Mouse (Mus musculus): ENCODE results near the gene Stoml2. TPM values are rescaled to one million over a fixed set of nuclear protein-coding genes. Genes with fewer than 3 reads are reported as not detected.
"Not testable (repeated sequence)": the region's sequence is repeated elsewhere in the genome, so short reads cannot be mapped to it uniquely, and the experiment has no call there.

Stoml2 gene
- polyA plus RNA-seq, 1 experiment from 2014 or later = 263 TPM

DNA sequence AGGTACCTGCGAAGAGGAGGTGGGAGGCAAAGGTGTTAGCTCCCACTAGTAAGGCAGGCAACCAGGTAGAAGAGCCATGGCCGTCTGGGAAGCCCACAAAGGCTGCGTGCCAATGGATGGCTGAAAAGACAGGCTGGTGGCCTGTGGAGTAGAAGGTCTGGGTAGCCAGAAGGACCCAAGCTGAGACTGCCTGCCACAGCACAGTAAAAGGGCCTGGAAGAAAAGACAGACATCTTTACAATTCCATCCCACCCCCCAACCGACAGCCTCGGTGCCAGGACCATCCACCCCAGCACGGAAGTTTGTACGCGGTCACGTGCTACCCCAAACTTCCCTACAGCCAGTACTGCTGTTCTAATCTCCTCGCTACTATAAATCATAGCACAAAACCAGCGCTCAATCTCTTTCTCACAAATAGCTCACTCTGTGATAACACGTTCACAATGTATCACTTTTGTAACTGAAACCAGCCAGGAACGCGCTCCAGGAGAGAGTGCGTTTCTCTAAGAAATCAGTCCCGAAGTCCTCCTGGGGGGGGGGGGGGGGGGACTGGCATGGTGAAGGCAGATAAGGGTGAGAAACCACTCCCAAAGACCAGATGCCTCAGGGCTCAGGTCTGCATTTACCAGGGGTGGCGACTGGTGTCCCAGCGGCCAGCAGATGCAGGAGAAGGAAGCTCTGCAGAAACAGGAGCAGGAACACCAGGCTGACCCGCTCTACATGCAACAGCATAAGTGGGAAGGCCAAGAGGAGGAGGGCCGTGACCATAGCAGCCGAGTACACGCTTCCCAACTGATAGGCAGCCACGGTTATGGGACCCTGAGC, 11.7 kb downstream of the Stoml2 start:
- Histone ChIP-seq H3K36me3 (peaks cover 53% of the 10 kb centered on the region), H3K9me3 (no peaks in the 10 kb centered on the region), H3K27me3 (no peaks in the 10 kb centered on the region), H3K4me1 (peaks cover 12% of the 10 kb centered on the region), H3K4me2 (replicated peaks) (no peak overlapping the region), H3K9ac (replicated peaks) (no peak overlapping the region), H3K4me3 (no peak overlapping the region), H3K27ac (replicated peaks) (no peak overlapping the region)
- no peak for ATAC-seq (replicated peaks)
- 93% methylated on average over 23 of the region's 23 CpGs for WGBS

DNA sequence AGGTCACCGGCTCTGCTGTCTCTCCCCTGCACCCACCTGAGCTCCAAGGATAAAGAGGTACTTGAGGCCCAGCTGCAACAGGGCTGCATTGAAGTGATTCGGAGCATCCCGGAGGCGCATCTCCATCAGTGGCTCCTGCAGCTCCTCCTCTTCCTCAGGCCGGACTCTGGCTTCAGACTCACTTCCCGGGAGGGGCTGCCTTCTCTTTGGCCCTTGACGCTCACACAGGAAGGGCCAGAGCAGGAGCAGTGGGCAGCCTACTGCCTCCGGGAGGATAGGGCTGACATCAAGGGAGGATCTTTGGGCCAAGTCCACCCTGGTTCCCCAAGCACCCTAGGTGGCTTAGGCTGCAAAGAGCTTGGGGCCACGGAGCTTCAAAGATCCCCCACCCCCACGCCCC, 12.3 kb downstream of the Stoml2 start:
- Histone ChIP-seq H3K9ac (replicated peaks) (no peak overlapping the region), H3K36me3 (peaks cover 53% of the 10 kb centered on the region), H3K4me1 (peaks cover 5% of the 10 kb centered on the region), H3K27me3 (no peaks in the 10 kb centered on the region), H3K4me2 (replicated peaks) (no peak overlapping the region), H3K27ac (replicated peaks) (no peak overlapping the region), H3K4me3 (no peak overlapping the region), H3K9me3 (no peaks in the 10 kb centered on the region)
- ATAC-seq (replicated peaks) = no peak
- 92% methylated on average over 9 of the region's 10 CpGs for WGBS

- no peak overlapping the region for H3K9ac ChIP-seq (replicated peaks)
- H3K36me3 ChIP-seq = peaks cover 53% of the 10 kb centered on the region
- no peak overlapping the region for H3K27ac ChIP-seq (replicated peaks)
- no peaks in the 10 kb centered on the region for H3K27me3 ChIP-seq
- H3K4me2 ChIP-seq (replicated peaks) = no peak overlapping the region
- no peaks in the 10 kb centered on the region for H3K4me1 ChIP-seq
- no peak for ATAC-seq (replicated peaks)
- no peaks in the 10 kb centered on the region for H3K9me3 ChIP-seq
- WGBS = 93% methylated on average over 4 of the region's 4 CpGs
- no peak overlapping the region for H3K4me3 ChIP-seq
Measured at GRCm38 (mm10) chr4:43018156-43018555, 13.4 kb downstream of the Stoml2 start.

DNA sequence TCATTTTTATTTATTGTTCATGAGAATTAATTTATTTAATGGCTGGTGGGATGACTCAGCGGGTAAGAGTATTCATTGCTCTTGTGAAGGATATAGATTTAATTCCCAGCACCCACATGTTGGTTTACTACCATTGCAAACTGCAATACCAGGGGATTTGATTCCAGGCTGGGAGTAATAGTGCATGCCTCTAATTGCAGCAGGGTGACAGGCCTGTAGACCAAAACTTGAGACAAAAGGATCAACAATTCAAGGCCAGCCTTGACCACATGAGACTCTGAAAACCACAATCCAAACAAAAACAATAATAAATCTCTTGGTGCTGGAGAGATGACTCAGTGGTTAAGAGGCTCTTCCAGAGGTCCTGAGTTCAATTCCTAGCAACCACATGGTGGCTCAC, 19.4 kb downstream of the Stoml2 start:
- no peak overlapping the region for H3K4me2 ChIP-seq (replicated peaks)
- no peaks in the 10 kb centered on the region for H3K27me3 ChIP-seq
- H3K27ac ChIP-seq (replicated peaks) = no peak overlapping the region
- no peak overlapping the region for H3K4me3 ChIP-seq
- WGBS = 100% methylated on average over 1 of the region's 1 CpGs
- H3K36me3 ChIP-seq = peaks cover 4% of the 10 kb centered on the region; the same call in 1 of the 2 replicates
- no peak overlapping the region for H3K9ac ChIP-seq (replicated peaks)
- peaks cover 15% of the 10 kb centered on the region for H3K4me1 ChIP-seq
- ATAC-seq (replicated peaks) = no peak
- H3K9me3 ChIP-seq = no peaks in the 10 kb centered on the region

GRCm38 (mm10) chr4:43010161-43011038, 21.1 kb downstream of the Stoml2 start, which contains the start of gene Fancg:
TSS of gene Fancg (minus strand) at chr4:43010506.
- Histone ChIP-seq H3K27ac (replicated peaks) (peak within 1 kb of the TSS; percentile 65), H3K4me1 (peaks cover 15% of the 10 kb centered on the region), H3K27me3 (no peaks in the 10 kb centered on the region), H3K4me3 (peak within 1 kb of the TSS; percentile 70), H3K9ac (replicated peaks) (peak within 1 kb of the TSS; percentile 61), H3K36me3 (no peaks in the 10 kb centered on the region), H3K9me3 (no peaks in the 10 kb centered on the region), H3K4me2 (replicated peaks) (peak within 1 kb of the TSS; percentile 80)
- peak; percentile 95 for ATAC-seq (replicated peaks)
- 1% methylated on average over 37 of the region's 37 CpGs for WGBS

GRCm38 (mm10) chr4:43005765-43006164, 25.7 kb downstream of the Stoml2 start:
- Histone ChIP-seq H3K36me3 (no peaks in the 10 kb centered on the region), H3K9me3 (no peaks in the 10 kb centered on the region), H3K4me1 (peaks cover 16% of the 10 kb centered on the region), H3K4me3 (no peak overlapping the region), H3K27ac (replicated peaks) (no peak overlapping the region), H3K27me3 (no peaks in the 10 kb centered on the region), H3K4me2 (replicated peaks) (no peak overlapping the region), H3K9ac (replicated peaks) (no peak overlapping the region)
- ATAC-seq (replicated peaks) = no peak
- 54% methylated on average over 2 of the region's 2 CpGs for WGBS

- WGBS = 94% methylated on average over 3 of the region's 3 CpGs
- no peak overlapping the region for H3K4me3 ChIP-seq
- no peak overlapping the region for H3K4me2 ChIP-seq (replicated peaks)
- H3K9ac ChIP-seq (replicated peaks) = no peak overlapping the region
- H3K36me3 ChIP-seq = no peaks in the 10 kb centered on the region
- no peaks in the 10 kb centered on the region for H3K9me3 ChIP-seq
- ATAC-seq (replicated peaks) = no peak
- peaks cover 16% of the 10 kb centered on the region for H3K4me1 ChIP-seq
- H3K27ac ChIP-seq (replicated peaks) = no peak overlapping the region
- no peaks in the 10 kb centered on the region for H3K27me3 ChIP-seq
Measured at GRCm38 (mm10) chr4:43004951-43005350, 26.6 kb downstream of the Stoml2 start.

GRCm38 (mm10) chr4:43002756-43003439, 28.6 kb downstream of the Stoml2 start:
- no peaks in the 10 kb centered on the region for H3K27me3 ChIP-seq
- H3K9me3 ChIP-seq = no peaks in the 10 kb centered on the region
- 76% methylated on average over 12 of the region's 12 CpGs for WGBS
- no peak for ATAC-seq (replicated peaks)
- H3K4me3 ChIP-seq = no peak overlapping the region
- H3K4me2 ChIP-seq (replicated peaks) = no peak overlapping the region
- no peaks in the 10 kb centered on the region for H3K36me3 ChIP-seq
- peaks cover 18% of the 10 kb centered on the region for H3K4me1 ChIP-seq
- no peak overlapping the region for H3K9ac ChIP-seq (replicated peaks)
- no peak overlapping the region for H3K27ac ChIP-seq (replicated peaks)

GRCm38 (mm10) chr4:43001272-43001671, 30.2 kb downstream of the Stoml2 start:
- ATAC-seq (replicated peaks) = no peak

DNA sequence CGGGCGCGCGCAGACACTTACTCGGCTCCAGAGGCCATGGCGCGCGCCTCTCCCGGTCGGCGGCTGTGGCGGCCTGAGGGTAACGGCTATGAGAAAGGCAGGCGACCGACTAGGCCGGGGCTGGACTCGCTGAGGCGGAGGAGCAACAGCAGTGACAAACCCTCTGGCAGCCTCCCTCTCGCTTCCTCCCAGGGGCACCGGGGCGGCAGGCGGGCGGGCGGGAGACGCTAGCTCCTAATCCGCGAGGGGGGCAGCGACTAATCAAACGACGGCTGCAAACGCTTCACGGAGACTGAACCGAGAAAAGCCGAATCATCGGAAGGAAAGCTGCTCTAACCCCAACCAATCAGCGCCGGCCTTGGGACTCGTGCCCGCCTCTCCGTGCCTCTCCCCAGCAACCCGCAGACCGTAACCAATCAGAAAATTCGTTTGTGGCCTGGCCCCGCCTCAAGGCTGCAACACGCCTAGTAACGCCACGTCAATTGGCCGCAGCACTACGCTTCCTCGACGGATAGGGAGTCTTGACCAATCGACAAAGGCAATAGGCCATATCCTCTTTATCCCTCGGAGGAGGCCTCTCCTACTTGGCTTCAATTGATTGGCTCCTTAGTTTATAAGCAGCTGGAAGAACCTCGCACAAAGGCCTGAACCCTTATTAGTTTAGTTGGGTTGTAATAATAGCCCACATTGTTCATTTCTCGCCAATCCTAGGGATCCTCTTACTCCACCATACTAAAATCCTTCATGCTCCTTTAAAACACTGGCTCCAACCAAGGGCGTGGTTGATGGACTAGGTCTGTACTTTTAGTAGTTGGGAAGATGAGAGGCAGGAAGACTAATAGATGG, 31.1 kb downstream of the Stoml2 start, which contains the start of gene Vcp:
Gene Vcp, minus strand, starts transcription at position 367 of the 846 bp plus-strand sequence.
- not testable (repeated sequence) for H3K36me3 ChIP-seq, H3K27me3 ChIP-seq, H3K9me3 ChIP-seq
- peak within 1 kb of the TSS; percentile 83 for H3K4me2 ChIP-seq (replicated peaks)
- ATAC-seq (replicated peaks) = peak; percentile 99
- under 1% methylated on average over 51 of the region's 56 CpGs for WGBS
- H3K27ac ChIP-seq (replicated peaks) = peak within 1 kb of the TSS; percentile 99
- H3K4me3 ChIP-seq = peak within 1 kb of the TSS; percentile 100
- peak within 1 kb of the TSS; percentile 97 for H3K9ac ChIP-seq (replicated peaks)
- H3K4me1 ChIP-seq = peaks cover 29% of the 10 kb centered on the region

More at GRCm38 (mm10) chr4:43001272-43001671, 30.2 kb downstream of the Stoml2 start:
- H3K27me3 ChIP-seq = no peaks in the 10 kb centered on the region
- H3K4me2 ChIP-seq (replicated peaks) = 0 out of 2 replicates have a peak overlapping the region, but pooled peaks have one; percentile 39
- H3K9ac ChIP-seq (replicated peaks) = no peak overlapping the region
- H3K9me3 ChIP-seq = no peaks in the 10 kb centered on the region
- no peak overlapping the region for H3K4me3 ChIP-seq
- H3K36me3 ChIP-seq = 0 out of 2 replicates have a peak, but pooled peaks cover 2% of the 10 kb centered on the region
- peaks cover 29% of the 10 kb centered on the region for H3K4me1 ChIP-seq
- H3K27ac ChIP-seq (replicated peaks) = peak overlapping the region; percentile 99
- WGBS = 85% methylated on average over 2 of the region's 2 CpGs
